Mouse (Mus musculus) lung, embryonic 15.5 days (tissue): ENCODE results near the gene Mmgt1. TPM values are rescaled to one million over a fixed set of nuclear protein-coding genes. Genes with fewer than 3 reads are reported as not detected.

ENCODE experiments used
- ATAC-seq: fragments of 200-750 bp; cut with Nextera tagmentation; 2 replicates; pipeline ENCODE4 v1.8.0; 2017; ENCODE audit warnings: moderate number of reproducible peaks, borderline replicate concordance; ENCODE audit not compliant: low FRiP score, low TSS enrichment; ENCODE audit errors: extremely low read depth
- H3K27ac ChIP-seq: fragments of 300-500 bp; sonication (generic); 2 replicates; pipeline ENCODE4 v1.5.1; 2015; ENCODE audit warnings: moderate library complexity, mild to moderate bottlenecking, inconsistent platforms
- H3K27me3 ChIP-seq: fragments of 300-500 bp; sonication (generic); 2 replicates; pipeline ENCODE4 v1.6.1; 2015; ENCODE audit warnings: inconsistent platforms
- H3K36me3 ChIP-seq: fragments of 300-500 bp; sonication (generic); 2 replicates; pipeline ENCODE4 v1.6.1; 2015; ENCODE audit warnings: inconsistent platforms
- H3K4me1 ChIP-seq: fragments of 300-500 bp; sonication (generic); 2 replicates; pipeline ENCODE4 v1.6.1; 2015; ENCODE audit warnings: inconsistent platforms
- H3K4me2 ChIP-seq: fragments of 300-500 bp; sonication (generic); 2 replicates; pipeline ENCODE4 v1.6.1; 2015; ENCODE audit warnings: inconsistent platforms, mild to moderate bottlenecking, moderate library complexity
- H3K4me3 ChIP-seq: fragments of 300-500 bp; sonication (generic); 2 replicates; pipeline ENCODE4 v1.5.1; 2015; ENCODE audit warnings: mild to moderate bottlenecking, inconsistent platforms
- H3K9ac ChIP-seq: fragments of 300-500 bp; sonication (generic); 2 replicates; pipeline ENCODE4 v1.6.1; 2015; ENCODE audit warnings: inconsistent platforms
- H3K9me3 ChIP-seq: fragments of 300-500 bp; sonication (generic); 2 replicates; pipeline ENCODE4 v1.6.1; 2016; ENCODE audit warnings: inconsistent platforms
- whole genome bisulfite sequencing: fragments of 180-500 bp; shearing (Covaris S2); methylation state at CpG from one replicate; pipeline ENCODE4 v1.1.7; 2015; 5-methylcytosine and 5-hydroxymethylcytosine counted together
- polyA plus RNA-seq: library from polyadenylated mRNA; unstranded; fragments of >200 nt; fragmentation: Nextera tagmentation; extraction: Ambion mirVana; gene quantifications from 2 replicates; pipeline ENCODE4 v1.2.1, GENCODE M21; 2015

The Mmgt1 gene
- 25.1 and 26.8 TPM in 2 replicates for polyA plus RNA-seq

DNA sequence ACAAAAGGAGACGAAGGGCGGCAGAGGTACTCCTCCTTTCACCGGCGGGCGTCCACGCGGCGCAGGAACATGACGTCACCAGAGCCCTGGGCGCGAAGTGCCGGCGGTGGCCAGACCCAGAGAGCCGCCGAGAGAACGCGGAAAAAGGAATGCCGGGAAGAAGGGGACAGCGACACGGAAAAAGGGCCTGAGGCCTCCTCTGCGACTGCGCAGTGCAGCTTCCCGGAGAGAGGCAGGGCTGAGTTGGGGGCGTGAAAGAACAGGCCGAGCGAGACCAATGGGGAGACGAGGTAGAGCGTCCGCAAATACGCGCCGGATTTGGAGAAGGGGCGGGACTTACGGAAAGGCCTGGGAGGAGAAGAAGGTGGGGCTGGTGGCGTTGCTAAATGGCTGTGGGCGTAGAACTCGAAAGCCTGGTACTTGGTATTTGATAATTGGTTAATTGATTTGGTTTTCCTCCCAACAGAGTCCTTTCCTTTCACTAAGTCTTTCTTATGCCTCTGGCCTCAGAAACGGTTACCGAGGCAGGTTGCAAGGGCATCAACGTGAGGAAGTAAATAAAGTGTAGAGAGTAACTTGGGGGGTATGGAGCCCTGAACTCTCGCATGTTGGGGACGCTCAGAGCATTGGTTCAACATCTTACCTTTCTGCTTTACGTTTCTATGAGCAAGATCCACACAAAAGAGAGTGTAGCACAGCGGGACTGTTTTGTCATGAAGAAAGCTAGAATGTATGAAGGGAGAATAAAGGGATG is at the start of gene Mmgt1:
TSS of gene Mmgt1 (minus strand) at position 183 of the 754 bp plus-strand sequence.
- H3K4me3 ChIP-seq = peak within 1 kb of the TSS; percentile 75
- H3K9me3 ChIP-seq = no peaks in the 10 kb centered on the region
- peak within 1 kb of the TSS; percentile 54 for H3K4me2 ChIP-seq
- H3K27ac ChIP-seq = peak within 1 kb of the TSS; percentile 59
- H3K36me3 ChIP-seq = no peaks in the 10 kb centered on the region
- 13% methylated on average over 38 of the region's 44 CpGs for WGBS
- H3K27me3 ChIP-seq = no peaks in the 10 kb centered on the region
- ATAC-seq = peak; percentile 99
- H3K9ac ChIP-seq = peak within 1 kb of the TSS; percentile 78
- 0 out of 2 replicates have a peak, but pooled peaks cover 4% of the 10 kb centered on the region for H3K4me1 ChIP-seq

- Histone ChIP-seq H3K36me3 (no peaks in the 10 kb centered on the region), H3K4me3 (no peak overlapping the region), H3K27me3 (no peaks in the 10 kb centered on the region), H3K9ac (no peak overlapping the region), H3K9me3 (no peaks in the 10 kb centered on the region), H3K27ac (no peak overlapping the region), H3K4me1 (no peaks in the 10 kb centered on the region), H3K4me2 (no peak overlapping the region)
- WGBS = 5% methylated on average over 1 of the region's 1 CpGs
- ATAC-seq = no peak
Measured at GRCm38 (mm10) chrX:56640066-56640465, 42.2 kb upstream of the Mmgt1 start.

DNA sequence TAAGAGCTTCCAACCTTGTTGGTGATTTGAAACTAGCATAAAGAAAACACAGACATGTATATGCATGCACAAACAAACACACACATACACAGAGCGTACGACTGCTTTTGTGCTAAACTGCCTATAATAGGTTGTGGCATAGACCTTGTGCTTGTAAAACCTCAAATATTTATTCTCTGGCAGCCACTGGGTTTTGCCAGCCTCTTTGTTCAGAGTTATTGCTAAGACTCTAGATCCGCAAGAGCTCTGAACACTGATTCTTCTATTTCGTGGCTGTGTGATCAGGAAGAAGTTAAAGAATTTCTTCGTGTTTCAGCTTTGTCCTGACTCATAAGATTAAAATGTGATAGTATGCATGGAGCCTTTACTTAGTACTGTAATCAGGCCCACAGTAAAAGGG is 38.3 kb upstream of the Mmgt1 start:
- H3K4me1 ChIP-seq = no peaks in the 10 kb centered on the region
- no peaks in the 10 kb centered on the region for H3K27me3 ChIP-seq
- ATAC-seq = no peak
- WGBS = 78% methylated on average over 5 of the region's 5 CpGs
- no peaks in the 10 kb centered on the region for H3K9me3 ChIP-seq
- H3K36me3 ChIP-seq = no peaks in the 10 kb centered on the region
- H3K4me2 ChIP-seq = no peak overlapping the region
- H3K9ac ChIP-seq = no peak overlapping the region
- H3K4me3 ChIP-seq = no peak overlapping the region
- no peak overlapping the region for H3K27ac ChIP-seq

- WGBS = 81% methylated on average over 2 of the region's 2 CpGs
Measured at GRCm38 (mm10) chrX:56615236-56615635, 17.4 kb upstream of the Mmgt1 start.

GRCm38 (mm10) chrX:56610318-56610694 is 12.4 kb upstream of the Mmgt1 start:
- peak overlapping the region; percentile 57 for H3K4me2 ChIP-seq
- peak overlapping the region; percentile 60 for H3K4me3 ChIP-seq
- H3K27me3 ChIP-seq = no peaks in the 10 kb centered on the region
- H3K27ac ChIP-seq = 0 out of 2 replicates have a peak overlapping the region, but pooled peaks have one; percentile 50
- no peaks in the 10 kb centered on the region for H3K9me3 ChIP-seq
- 7% methylated on average over 13 of the region's 13 CpGs for WGBS
- H3K4me1 ChIP-seq = no peaks in the 10 kb centered on the region
- 0 out of 2 replicates have a peak, but pooled peaks have one; percentile 23 for ATAC-seq
- H3K9ac ChIP-seq = peak overlapping the region; percentile 67
- no peaks in the 10 kb centered on the region for H3K36me3 ChIP-seq

More at GRCm38 (mm10) chrX:56615236-56615635, 17.4 kb upstream of the Mmgt1 start:
- Histone ChIP-seq H3K27me3 (no peaks in the 10 kb centered on the region), H3K27ac (no peak overlapping the region), H3K9ac (no peak overlapping the region), H3K4me2 (no peak overlapping the region), H3K4me3 (no peak overlapping the region), H3K9me3 (no peaks in the 10 kb centered on the region), H3K36me3 (no peaks in the 10 kb centered on the region), H3K4me1 (no peaks in the 10 kb centered on the region)
- no peak for ATAC-seq

DNA sequence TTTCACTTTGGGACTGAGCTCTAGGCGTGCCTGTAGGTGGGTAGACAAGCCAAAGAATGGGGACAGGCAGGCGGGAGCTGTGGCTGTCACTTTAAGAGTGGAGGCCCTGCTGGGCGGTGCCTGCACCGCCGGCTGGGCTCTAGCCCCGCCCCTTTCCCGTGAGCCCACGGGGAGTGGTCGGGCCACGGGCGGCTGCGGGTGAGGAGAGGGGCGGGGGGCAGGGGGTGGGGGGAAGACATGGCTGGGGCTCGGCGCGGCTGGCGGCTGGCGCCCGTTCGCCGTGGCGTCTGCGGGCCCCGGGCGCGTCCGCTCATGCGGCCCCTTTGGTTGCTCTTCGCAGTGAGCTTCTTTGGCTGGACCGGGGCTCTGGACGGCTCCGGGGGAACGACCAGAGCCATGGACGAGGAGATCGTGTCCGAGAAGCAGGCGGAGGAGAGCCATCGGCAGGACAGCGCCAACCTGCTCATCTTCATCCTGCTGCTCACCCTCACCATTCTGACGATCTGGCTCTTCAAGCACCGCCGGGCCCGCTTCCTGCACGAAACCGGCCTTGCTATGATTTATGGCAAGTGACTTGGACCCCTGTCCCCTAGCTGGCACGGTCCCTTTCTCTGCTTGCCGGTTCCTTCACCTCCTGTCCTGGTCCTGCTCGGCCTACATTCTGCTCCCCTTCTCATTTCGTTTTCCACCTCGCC is 11.9 kb upstream of the Mmgt1 start, which contains the start of gene Slc9a6:
TSS of gene Slc9a6 (plus strand) at position 135 of the 695 bp plus-strand sequence.
- Histone ChIP-seq H3K27ac (peak within 1 kb of the TSS; percentile 50), H3K9ac (peak within 1 kb of the TSS; percentile 67), H3K9me3 (no peaks in the 10 kb centered on the region), H3K4me2 (peak within 1 kb of the TSS; percentile 57), H3K36me3 (no peaks in the 10 kb centered on the region), H3K4me3 (peak within 1 kb of the TSS; percentile 60), H3K4me1 (no peaks in the 10 kb centered on the region), H3K27me3 (no peaks in the 10 kb centered on the region)
- peak; percentile 98 for ATAC-seq
- 10% methylated on average over 24 of the region's 50 CpGs for WGBS

DNA sequence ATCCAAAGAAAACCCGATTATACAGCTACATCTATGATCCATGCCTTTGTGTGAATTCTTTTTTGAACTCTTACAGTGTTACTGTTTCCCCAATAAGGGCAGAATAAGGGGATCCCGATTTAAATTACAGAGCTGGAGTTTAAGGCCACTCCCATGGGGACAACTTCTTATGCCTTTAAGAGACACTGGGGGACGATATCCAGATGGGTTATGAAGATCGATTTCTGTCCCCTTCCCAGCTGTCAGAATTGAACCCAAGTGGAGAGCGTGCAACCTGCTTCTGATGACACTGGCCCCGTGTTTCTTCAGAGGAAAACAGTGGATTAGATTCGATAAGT is 11.4 kb upstream of the Mmgt1 start:
- WGBS = 19% methylated on average over 7 of the region's 7 CpGs
- peak overlapping the region; percentile 57 for H3K4me2 ChIP-seq
- peak; percentile 32; the same call in 1 of the 2 replicates for ATAC-seq
- peak overlapping the region; percentile 60 for H3K4me3 ChIP-seq
- no peaks in the 10 kb centered on the region for H3K4me1 ChIP-seq
- H3K9me3 ChIP-seq = no peaks in the 10 kb centered on the region
- H3K9ac ChIP-seq = peak overlapping the region; percentile 29; the same call in 1 of the 2 replicates
- H3K27ac ChIP-seq = no peak overlapping the region; the same call in 1 of the 2 replicates
- H3K27me3 ChIP-seq = no peaks in the 10 kb centered on the region
- H3K36me3 ChIP-seq = no peaks in the 10 kb centered on the region

DNA sequence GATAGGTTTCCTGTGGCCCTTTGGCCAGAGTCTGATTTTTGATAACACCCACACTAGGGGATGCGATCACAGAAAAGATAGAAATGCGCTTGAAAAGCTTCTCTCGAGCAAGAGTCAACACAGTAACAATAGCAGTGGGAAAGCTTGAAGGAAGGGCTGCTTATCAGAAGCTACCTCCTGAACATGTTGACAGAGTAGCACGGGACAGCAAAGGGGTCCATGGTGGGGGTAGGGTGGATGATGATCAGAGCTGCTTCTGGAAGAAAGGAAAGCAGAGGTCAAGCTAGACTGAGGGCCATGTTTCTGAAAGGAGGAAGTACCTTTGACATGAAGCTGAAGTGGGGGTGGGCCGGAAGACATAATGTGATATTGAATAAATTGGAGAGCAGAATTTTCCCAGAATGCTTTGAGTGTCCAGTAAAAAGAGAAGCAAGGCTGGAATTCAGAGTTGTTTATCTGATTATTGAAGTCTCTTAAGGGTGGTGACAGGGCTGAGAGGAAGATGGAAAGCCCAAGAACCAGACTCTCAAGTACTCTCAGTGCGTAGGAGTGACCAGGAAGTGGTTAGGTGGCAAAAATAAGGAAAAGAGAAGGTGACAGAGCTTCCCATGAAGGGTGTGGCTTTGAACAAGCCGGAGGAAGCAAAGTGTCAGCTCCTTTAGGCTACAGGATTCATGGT is 9.3 kb upstream of the Mmgt1 start:
- Histone ChIP-seq H3K4me3 (no peak overlapping the region), H3K9ac (no peak overlapping the region), H3K4me2 (no peak overlapping the region), H3K9me3 (no peaks in the 10 kb centered on the region), H3K27me3 (no peaks in the 10 kb centered on the region), H3K27ac (no peak overlapping the region), H3K36me3 (no peaks in the 10 kb centered on the region), H3K4me1 (no peaks in the 10 kb centered on the region)
- ATAC-seq = no peak
- 50% methylated on average over 7 of the region's 7 CpGs for WGBS

GRCm38 (mm10) chrX:56606536-56606935 is 8.7 kb upstream of the Mmgt1 start:
- H3K4me3 ChIP-seq = no peak overlapping the region
- H3K9ac ChIP-seq = no peak overlapping the region
- H3K27me3 ChIP-seq = no peaks in the 10 kb centered on the region
- no peaks in the 10 kb centered on the region for H3K36me3 ChIP-seq
- 64% methylated on average over 2 of the region's 2 CpGs for WGBS
- no peak overlapping the region for H3K27ac ChIP-seq
- no peaks in the 10 kb centered on the region for H3K4me1 ChIP-seq
- ATAC-seq = no peak
- H3K9me3 ChIP-seq = no peaks in the 10 kb centered on the region
- H3K4me2 ChIP-seq = no peak overlapping the region

DNA sequence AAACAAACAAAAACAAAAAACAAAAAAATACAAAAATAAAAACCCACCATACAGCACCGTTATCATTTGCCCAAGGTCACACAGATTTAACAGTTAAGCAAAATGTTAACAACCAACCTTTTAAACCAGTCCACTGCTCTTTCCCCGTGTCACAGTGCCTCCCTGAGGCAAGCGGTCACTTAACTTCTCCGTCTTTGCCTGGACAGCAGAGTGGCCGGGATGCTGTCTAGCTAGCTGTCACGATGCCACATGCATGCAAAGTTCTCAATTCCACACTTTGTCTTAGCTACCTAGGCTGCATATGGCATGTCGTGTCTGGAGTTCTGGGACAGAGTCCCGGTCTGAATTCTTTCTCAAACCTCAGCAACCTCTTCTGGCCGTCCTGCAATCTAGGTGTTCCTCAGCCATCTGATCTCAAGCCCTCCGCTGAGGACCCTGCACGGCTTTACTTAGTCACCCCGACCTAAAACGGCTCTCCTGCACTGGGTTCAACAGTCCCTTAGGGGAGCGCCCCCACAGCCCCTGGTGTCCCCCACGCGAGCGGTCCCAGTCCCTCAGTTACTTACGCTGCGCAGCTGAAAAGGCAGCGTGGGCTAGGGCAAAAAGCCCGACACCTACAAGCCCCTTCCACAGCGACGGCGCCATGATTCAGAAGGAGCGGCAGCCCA is 516 bp downstream of the Mmgt1 start:
- WGBS = 13% methylated on average over 25 of the region's 25 CpGs
- no peaks in the 10 kb centered on the region for H3K36me3 ChIP-seq
- H3K27me3 ChIP-seq = no peaks in the 10 kb centered on the region
- no peaks in the 10 kb centered on the region for H3K9me3 ChIP-seq
- H3K4me2 ChIP-seq = peak overlapping the region; percentile 51
- peak overlapping the region; percentile 75 for H3K4me3 ChIP-seq
- H3K27ac ChIP-seq = peak overlapping the region; percentile 59
- H3K9ac ChIP-seq = peak overlapping the region; percentile 78
- peak; percentile 53; the same call in 1 of the 2 replicates for ATAC-seq
- H3K4me1 ChIP-seq = 0 out of 2 replicates have a peak, but pooled peaks cover 4% of the 10 kb centered on the region

- no peaks in the 10 kb centered on the region for H3K36me3 ChIP-seq
- no peaks in the 10 kb centered on the region for H3K4me1 ChIP-seq
- H3K27ac ChIP-seq = no peak overlapping the region
- WGBS = 77% methylated on average over 2 of the region's 2 CpGs
- ATAC-seq = no peak
- H3K9ac ChIP-seq = no peak overlapping the region
- H3K4me2 ChIP-seq = no peak overlapping the region
- no peaks in the 10 kb centered on the region for H3K27me3 ChIP-seq
- no peak overlapping the region for H3K4me3 ChIP-seq
- H3K9me3 ChIP-seq = no peaks in the 10 kb centered on the region
Measured at GRCm38 (mm10) chrX:56578200-56578599, 19.7 kb downstream of the Mmgt1 start.
